Mouse (Mus musculus) CD4-positive helper T cell, adult 2 months (primary cell): ENCODE measurements at regions not wholly inside any gene's neighbourhood (a gene's known extent, or its start where the extent isn't known, plus 50 kb on each side); places are given as distances from the start of the nearest gene placed in this dataset.

Experiments
- DNase-seq: peaks from one replicate; pipeline ENCODE4 v3.0.0-alpha.2; 2012; ENCODE audit warnings: low read depth, missing footprints, low spot score

GRCm38 (mm10) chr7:36829710-36830109, 131.8 kb downstream of the Tshz3 start:
- no peak for DNase-seq

- DNase-seq, result no peak
Measured at GRCm38 (mm10) chr7:36830155-36830554, 132.2 kb downstream of the Tshz3 start.

- no peak for DNase-seq
Measured at GRCm38 (mm10) chr7:36848279-36848678, 150.4 kb downstream of the Tshz3 start.

DNA sequence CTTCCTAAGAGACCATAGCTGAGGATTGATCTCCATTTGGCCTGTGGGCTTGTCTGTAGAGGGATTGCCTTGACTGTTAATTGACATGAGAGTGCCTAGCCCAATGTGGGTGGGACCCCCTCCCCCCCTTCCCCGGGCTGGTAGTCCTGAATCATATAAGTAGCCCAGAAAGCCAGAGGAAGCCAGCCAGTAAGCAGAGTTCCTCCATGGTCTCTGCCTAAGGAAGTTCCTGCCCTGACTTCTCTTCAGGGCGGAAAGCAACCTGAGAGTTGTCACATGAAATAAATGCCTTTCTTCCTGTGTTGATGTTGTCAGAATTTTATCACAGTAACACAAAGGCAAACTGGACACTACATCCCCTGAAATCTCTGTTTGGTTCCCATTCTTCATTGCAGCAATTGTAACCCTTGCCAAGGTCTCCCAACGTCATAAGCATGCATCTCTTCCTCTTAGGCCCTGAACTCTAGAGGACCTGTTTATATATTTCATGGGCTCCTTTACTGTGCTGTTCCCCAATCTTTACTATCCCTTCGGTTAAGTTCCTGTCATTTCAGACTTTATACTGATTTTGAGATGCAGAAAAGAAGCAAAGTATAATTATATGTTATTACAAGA, 153.5 kb downstream of the Tshz3 start:
- DNase-seq, result no peak

- DNase-seq, result no peak
Measured at GRCm38 (mm10) chr7:36854308-36854707, 156.4 kb downstream of the Tshz3 start.

DNA sequence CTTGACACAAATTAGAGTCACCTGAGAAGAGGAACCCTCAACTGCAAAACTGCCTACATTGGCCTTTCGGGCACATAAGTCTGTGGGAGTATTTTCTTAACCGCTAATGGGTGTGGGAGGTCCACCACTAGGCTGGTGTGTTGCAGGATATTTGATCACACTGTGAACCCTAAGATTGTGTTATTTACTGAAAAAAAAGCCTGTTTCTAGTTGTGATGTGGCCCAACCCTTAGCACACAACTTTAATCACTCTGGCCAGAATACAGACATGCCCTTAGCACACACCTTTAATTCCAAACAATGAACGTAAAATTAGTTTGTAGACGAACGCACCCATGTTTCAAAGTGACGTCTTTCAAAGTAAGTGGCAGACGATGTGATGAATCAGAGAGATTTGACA, 161.5 kb downstream of the Tshz3 start:
- no peak for DNase-seq

DNA sequence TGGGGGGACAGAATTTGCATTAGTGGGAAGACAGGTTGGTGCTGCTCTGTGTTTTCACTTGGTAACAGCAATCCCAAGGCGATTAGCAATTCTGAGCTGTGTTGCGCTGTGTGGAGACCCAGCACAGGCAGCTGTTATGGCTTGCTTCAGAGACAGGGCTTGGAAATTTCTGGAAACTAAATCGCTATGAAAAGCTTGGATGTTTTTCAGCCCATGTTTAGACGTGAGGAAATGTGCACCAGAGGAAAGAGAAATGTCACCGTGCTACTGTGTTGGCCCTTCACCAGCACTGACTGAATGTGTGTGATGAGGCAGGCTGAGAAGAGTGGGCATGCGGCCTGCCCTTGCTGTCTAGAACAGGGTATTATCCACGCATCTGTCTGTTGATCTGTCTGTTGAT, 164.6 kb downstream of the Tshz3 start:
- no peak for DNase-seq

DNA sequence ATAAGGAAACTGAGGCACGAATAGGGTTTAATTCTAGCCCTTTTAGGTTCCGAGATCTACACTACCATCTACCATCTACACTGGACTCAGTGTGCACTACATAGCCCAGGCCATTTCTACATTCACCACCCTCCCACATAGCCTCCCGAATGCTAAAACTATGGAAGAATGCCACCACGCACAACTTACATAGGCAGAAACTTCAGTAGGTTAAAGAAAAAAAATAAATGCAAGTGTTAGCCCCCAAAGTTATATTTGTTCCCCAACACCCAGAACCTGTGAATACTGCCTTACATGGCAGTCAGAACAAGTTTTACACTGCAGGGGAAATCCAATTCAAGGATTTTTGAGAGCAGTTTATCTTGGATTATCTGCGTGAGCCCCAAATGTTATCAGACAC, 165.8 kb downstream of the Tshz3 start:
- no peak for DNase-seq

DNA sequence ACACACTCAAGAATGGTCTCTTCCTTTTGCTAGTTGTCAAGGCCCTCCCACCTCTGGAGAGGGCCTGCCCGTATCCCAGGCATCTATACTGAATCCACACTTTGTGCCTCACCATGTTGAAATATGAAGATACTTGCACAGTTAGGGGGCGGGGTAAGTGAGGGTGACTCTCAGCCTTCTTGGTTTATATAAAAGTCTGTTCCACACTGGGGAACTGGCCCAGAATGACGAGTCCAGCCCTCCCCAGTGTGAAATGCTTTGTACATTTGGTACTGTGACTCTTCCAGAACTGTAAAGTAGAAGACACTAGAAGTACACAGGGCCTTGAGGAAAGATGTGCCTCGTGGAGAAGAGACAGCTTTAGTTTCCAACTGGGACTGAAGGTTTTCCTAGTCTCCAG, 166.8 kb downstream of the Tshz3 start:
- DNase-seq, result no peak

DNA sequence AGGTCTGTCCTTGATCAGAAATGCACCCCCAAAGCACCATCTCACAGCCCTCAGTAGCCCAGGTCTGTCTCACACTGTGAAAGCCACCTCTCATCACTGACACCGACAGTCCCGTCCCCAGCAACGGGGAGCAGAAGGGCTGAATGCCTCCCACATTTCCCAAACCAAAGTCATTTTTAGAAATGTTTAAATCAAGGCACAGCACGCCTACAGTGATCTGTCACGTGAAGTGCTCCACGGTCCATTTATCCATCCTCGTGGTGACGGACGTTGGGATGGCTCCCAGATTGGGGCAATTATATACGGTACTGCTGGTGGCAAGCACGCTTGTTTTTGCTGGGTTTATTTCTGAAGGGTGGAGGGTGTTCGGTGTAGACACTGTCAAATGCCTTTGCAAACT, 168.7 kb downstream of the Tshz3 start:
- no peak for DNase-seq

- no peak for DNase-seq
Measured at GRCm38 (mm10) chr7:36874004-36874403, 176.1 kb downstream of the Tshz3 start.

DNA sequence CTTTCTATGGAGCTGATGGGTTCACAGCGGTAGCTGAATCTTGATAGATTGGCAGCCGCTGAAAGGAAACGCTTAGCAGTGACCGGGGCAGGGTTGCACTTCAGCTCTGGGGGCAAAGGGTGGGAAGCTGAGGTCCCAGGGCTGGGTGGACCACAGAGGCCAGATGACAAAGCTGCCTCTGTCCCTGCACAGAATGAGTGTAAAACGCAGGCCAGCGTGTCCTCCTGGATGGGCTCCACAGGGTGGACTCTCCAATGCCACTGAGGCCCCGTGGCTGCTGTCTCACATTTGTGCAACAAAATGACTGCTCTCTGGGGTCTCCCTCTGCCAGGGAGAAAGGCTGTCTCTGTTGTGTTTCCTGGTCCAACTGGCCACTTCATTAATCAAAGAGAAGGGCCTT, 179.8 kb downstream of the Tshz3 start:
- DNase-seq, result no peak

- no peak for DNase-seq
Measured at GRCm38 (mm10) chr7:36892776-36893500, 195.0 kb downstream of the Tshz3 start.

GRCm38 (mm10) chr7:36896339-36896738, 198.4 kb downstream of the Tshz3 start:
- DNase-seq, result no peak

GRCm38 (mm10) chr7:36901537-36901936, 203.6 kb downstream of the Tshz3 start:
- no peak for DNase-seq

DNA sequence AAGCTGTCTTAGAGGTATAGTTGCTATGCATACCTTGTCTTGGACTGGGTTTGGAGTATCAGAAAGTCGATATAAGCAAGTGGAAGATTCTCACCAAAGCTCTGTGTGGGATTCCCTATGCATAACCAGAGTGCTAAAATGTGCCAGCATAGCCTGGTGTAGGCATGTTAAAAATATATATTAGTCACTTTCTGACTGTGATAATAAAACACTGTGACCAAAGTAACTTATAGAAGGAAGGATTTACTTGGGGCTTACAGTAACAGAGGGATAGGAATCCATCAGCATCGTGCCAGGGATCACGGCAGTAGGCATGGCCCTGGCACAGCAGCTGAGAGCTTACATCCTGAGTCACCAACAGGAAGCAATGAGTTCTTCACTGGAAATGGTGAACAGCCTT, 215.4 kb downstream of the Tshz3 start:
- no peak for DNase-seq

- no peak for DNase-seq
Measured at GRCm38 (mm10) chr7:36914261-36914660, 216.3 kb downstream of the Tshz3 start.

- DNase-seq, result no peak
Measured at GRCm38 (mm10) chr7:36915171-36915570, 217.3 kb downstream of the Tshz3 start.

DNA sequence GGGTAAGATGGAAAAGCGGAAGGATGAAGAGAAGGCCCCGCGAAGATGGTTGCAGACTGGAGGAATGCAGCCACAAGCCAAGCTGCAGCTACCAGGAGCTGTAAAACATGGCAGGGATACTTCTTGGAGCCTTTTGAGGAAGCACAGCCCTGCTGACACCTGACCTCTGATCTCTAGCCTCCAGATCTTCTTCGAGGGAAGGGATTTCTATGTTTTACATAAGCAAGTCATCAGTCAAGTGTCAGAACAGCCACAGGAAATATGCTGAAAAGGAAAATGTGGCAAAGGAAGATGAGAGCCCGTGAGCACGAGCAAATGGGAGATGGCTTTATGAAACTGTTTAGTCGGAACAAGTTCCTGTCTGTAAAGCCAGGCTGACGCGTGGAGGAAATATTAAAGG, 219.1 kb downstream of the Tshz3 start:
- DNase-seq, result no peak

GRCm38 (mm10) chr7:36919413-36919812, 221.5 kb downstream of the Tshz3 start:
- DNase-seq, result no peak

DNA sequence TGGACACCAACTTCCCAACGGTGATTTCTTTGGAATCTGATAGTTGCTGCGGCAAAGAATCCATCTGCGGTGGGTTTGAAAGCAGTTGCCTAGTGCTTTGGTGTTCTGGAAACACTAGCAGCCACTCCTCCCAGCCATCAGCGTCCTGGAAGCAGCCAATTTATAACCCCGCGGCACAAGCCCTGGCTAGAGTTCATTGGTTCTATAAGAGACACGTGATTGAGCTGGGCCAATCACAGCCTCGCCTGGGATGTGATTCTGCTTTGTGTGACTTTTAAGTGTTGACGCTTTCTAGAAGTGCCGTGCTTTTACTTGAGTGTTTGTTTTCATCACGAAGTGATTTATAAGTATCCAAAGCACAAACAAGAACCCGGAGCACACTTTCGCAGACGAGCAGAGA, 223.1 kb downstream of the Tshz3 start:
- no peak for DNase-seq

GRCm38 (mm10) chr7:36933490-36933889, 235.6 kb downstream of the Tshz3 start:
- DNase-seq, result no peak

GRCm38 (mm10) chr7:36934792-36935555, 237.1 kb downstream of the Tshz3 start:
- DNase-seq, result no peak
